Mouse (Mus musculus): ENCODE measurements around the gene Kif16b.

GRCm38 (mm10) chr2:142738488-142738887 lies 162.8 kb downstream of the Kif16b start:
- TF ChIP-seq CTCF (IDR thresholded peaks at IDR 0.05; ENCODE audit: insufficient read depth, low read depth, low read length) (no peak), POLR2A (IDR thresholded peaks at IDR 0.05; ENCODE audit: insufficient read depth, low read depth, low read length) (no peak)

All from olfactory bulb, adult 2 months (tissue).